Mouse (Mus musculus) liver, embryonic 14.5 days (tissue): ENCODE results near the gene Sik3. TPM values are rescaled to one million over a fixed set of nuclear protein-coding genes. Genes with fewer than 3 reads are reported as not detected.
A peak's percentile ranks its signal among the peaks of the same experiment; 100 is the strongest.

Experiments used
- ATAC-seq: fragments of 200-750 bp; cut with Nextera tagmentation; 2 replicates; pipeline ENCODE4 v1.8.0; 2017; ENCODE audit warnings: moderate number of reproducible peaks, mild to moderate bottlenecking, moderate library complexity; ENCODE audit not compliant: insufficient read depth
- DNase-seq, 3 experiments: peaks; one replicate each; pipeline ENCODE4 v3.0.0-alpha.2; 2012 to 2013; ENCODE audit warnings: low read depth in 3 of 3, low spot score in 3 of 3
- H3K27ac ChIP-seq: fragments of 300-500 bp; sonication (generic); 2 replicates; pipeline ENCODE4 v1.5.1; 2014; ENCODE audit warnings: moderate library complexity, mild to moderate bottlenecking, control low read depth, inconsistent platforms
- H3K27me3 ChIP-seq: fragments of 300-500 bp; sonication (generic); 2 replicates; pipeline ENCODE4 v1.6.1; 2014; ENCODE audit warnings: mild to moderate bottlenecking, low read length, moderate library complexity; ENCODE audit not compliant: control insufficient read depth, insufficient read depth
- H3K36me3 ChIP-seq: fragments of 300-500 bp; sonication (generic); replicated peaks from 2 replicates; pipeline ENCODE4 v1.6.1; 2014; ENCODE audit warnings: low read depth; ENCODE audit not compliant: control insufficient read depth, insufficient read depth
- H3K4me1 ChIP-seq, 2 experiments: fragments of 200-500 bp in 1 of 2; fragments of 300-500 bp in 1 of 2; sonication (generic) in 1 of 2; replicated peaks; 2 replicates each; pipeline ENCODE4 v1.6.1; 2012 to 2014; ENCODE audit warnings: antibody characterized with exemption in 1 of 2, inconsistent platforms in 1 of 2, low read length in 1 of 2; ENCODE audit not compliant: control insufficient read depth in 2 of 2, insufficient read depth in 2 of 2
- H3K4me2 ChIP-seq: fragments of 300-500 bp; sonication (generic); 2 replicates; pipeline ENCODE4 v1.6.1; 2014; ENCODE audit warnings: low read depth, mild to moderate bottlenecking, control low read depth, moderate library complexity
- H3K4me3 ChIP-seq, 2 experiments: fragments of 200-500 bp in 1 of 2; fragments of 300-500 bp in 1 of 2; sonication (generic) in 1 of 2; 2 replicates each; pipeline ENCODE4 v1.5.1; 2012 to 2014; ENCODE audit warnings: low read depth in 2 of 2, low read length in 2 of 2, mild to moderate bottlenecking in 2 of 2, control low read depth in 1 of 2, inconsistent platforms in 1 of 2, moderate library complexity in 1 of 2; ENCODE audit not compliant: insufficient read depth in 1 of 2
- H3K9ac ChIP-seq: fragments of 300-500 bp; sonication (generic); replicated peaks from 2 replicates; pipeline ENCODE4 v1.6.1; 2014; ENCODE audit warnings: mild to moderate bottlenecking, control low read depth, moderate library complexity
- H3K9me3 ChIP-seq: fragments of 300-500 bp; sonication (generic); 2 replicates; pipeline ENCODE4 v1.6.1; 2016; ENCODE audit warnings: low read length, mixed read lengths; ENCODE audit not compliant: control insufficient read depth
- CTCF ChIP-seq: IDR thresholded peaks from 2 replicates; pipeline ENCODE4 v1.5.1; 2016; ENCODE audit warnings: antibody characterized with exemption, low read depth, control low read depth
- EP300 ChIP-seq: IDR thresholded peaks from 2 replicates; pipeline ENCODE4 v1.6.1; 2016; ENCODE audit warnings: antibody characterized with exemption, low read depth
- WGBS: fragments of 180-500 bp; shearing (Covaris S2); extraction: QIAGEN DNeasy Blood & Tissue Kit; methylation state at CpG from one replicate; pipeline ENCODE4 v1.1.7; 2014; ENCODE audit not compliant: insufficient replicate concordance; 5-methylcytosine and 5-hydroxymethylcytosine counted together
- polyA plus RNA-seq, 2 experiments: library from polyadenylated mRNA; depleted of rRNA in 1 of 2; stranded (reverse) in 1 of 2; unstranded in 1 of 2; fragments of >200 nt; fragmentation: Nextera tagmentation in 1 of 2; extraction: Ambion mirVana in 1 of 2; gene quantifications; 2 replicates each; pipeline versions ENCODE4 v1.2.1 to v1.2.3; 2012 to 2014

Gene Sik3
- polyA plus RNA-seq, 2 experiments, result 2.1 to 3.0 TPM

DNA sequence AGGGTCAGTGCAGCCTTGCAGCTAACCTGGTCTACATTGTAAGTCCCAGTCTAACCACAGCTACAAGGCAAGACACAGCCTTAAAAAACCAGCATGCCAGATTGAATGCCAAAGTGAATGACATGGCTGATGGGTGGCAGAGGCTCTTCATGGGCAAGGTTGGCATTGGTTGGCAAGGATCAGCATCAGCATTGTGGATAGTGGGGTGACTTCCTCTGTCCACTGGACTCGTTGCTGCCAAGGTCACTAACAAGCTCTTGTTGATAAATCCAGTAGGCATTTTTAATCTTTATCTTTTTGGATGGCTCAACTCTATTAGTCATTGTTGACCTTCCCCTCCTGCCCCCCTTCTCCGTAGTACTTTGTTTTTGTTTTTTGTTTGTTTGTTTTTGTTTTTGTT lies 187.0 kb downstream of the Sik3 start:
- Histone ChIP-seq H3K4me1 (peaks cover 0 to 20% of the 10 kb centered on the region in 2 experiments; a peak in 2 of 4 replicates), H3K27ac (no peak overlapping the region), H3K4me2 (no peak overlapping the region), H3K4me3 (no peak overlapping the region), H3K27me3 (no peaks in the 10 kb centered on the region), H3K9ac (no peak overlapping the region), H3K9me3 (no peaks in the 10 kb centered on the region), H3K36me3 (no peaks in the 10 kb centered on the region)
- DNase-seq (no peak), ATAC-seq (no peak)
- 49% methylated on average over 2 of the region's 2 CpGs for WGBS
- TF ChIP-seq CTCF (no peak), EP300 (no peak)

DNA sequence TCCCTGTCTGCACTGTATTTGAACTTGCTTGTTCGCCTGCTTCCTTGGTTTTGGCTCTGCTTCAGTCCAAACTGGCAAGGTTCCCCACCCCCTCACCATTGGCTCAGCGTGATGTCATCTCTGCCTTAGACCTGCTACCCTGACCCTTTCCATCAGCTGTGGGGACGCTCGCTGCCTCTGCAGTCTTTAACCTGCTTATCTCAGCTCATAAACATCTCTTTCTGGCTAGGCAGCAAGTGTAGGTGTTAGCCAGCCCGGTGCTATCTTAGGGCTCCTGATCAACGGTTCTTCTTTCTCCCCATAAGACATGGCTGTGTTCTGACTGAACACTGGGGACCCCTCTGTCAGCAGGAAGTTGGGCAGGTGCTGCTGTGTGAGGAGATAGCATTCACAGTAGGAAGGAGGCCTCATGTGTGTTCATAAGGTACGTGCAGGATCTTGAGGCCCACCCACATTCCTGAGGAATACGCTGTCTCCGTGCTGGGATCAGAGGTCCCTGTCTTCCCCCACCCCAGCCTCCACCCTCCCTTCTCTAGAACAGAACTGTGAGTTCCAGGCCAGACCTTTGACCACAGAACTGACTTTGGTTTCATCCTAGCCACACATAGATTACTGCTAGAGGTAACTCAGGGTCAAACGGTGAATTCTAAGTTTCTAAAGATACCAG lies 194.3 kb downstream of the Sik3 start:
- DNase-seq, result no peak

GRCm38 (mm10) chr9:46207501-46207869 lies 194.9 kb downstream of the Sik3 start:
- Histone ChIP-seq H3K4me1 (peaks cover 8 to 23% of the 10 kb centered on the region in 2 experiments; a peak in 3 of 4 replicates), H3K9me3 (no peaks in the 10 kb centered on the region), H3K27ac (no peak overlapping the region), H3K27me3 (no peaks in the 10 kb centered on the region), H3K9ac (no peak overlapping the region), H3K4me3 (no peak overlapping the region), H3K36me3 (no peaks in the 10 kb centered on the region; the same call in 1 of the 2 replicates), H3K4me2 (no peak overlapping the region)
- no peak for TF ChIP-seq CTCF
- no peak for TF ChIP-seq EP300
- WGBS, result 72% methylated on average over 6 of the region's 6 CpGs
- DNase-seq (no peak), ATAC-seq (peak; percentile 6; the same call in 1 of the 2 replicates)

More for the DNA sequence above, 194.3 kb downstream of the Sik3 start:
- no peaks in the 10 kb centered on the region; the same call in 1 of the 2 replicates for H3K36me3 ChIP-seq
- TF ChIP-seq CTCF (no peak), EP300 (peak; percentile 78)
- 11% methylated on average over 10 of the region's 10 CpGs for WGBS
- H3K4me3 ChIP-seq, result no peak overlapping the region
- ATAC-seq, result peak; percentile 84
- H3K27me3 ChIP-seq, result no peaks in the 10 kb centered on the region
- no peak overlapping the region for H3K4me2 ChIP-seq
- H3K27ac ChIP-seq, result peak overlapping the region; percentile 32; the same call in 1 of the 2 replicates
- no peak overlapping the region for H3K9ac ChIP-seq
- H3K9me3 ChIP-seq, result no peaks in the 10 kb centered on the region
- peaks cover 8 to 28% of the 10 kb centered on the region in 2 experiments; a peak in 3 of 4 replicates for H3K4me1 ChIP-seq

GRCm38 (mm10) chr9:46208401-46208974 lies 195.9 kb downstream of the Sik3 start:
- no peak for ATAC-seq
- TF ChIP-seq CTCF, result no peak
- TF ChIP-seq EP300, result no peak
- Histone ChIP-seq H3K9ac (no peak overlapping the region), H3K4me1 (peaks cover 8 to 17% of the 10 kb centered on the region in 2 experiments; a peak in 3 of 4 replicates), H3K27me3 (no peaks in the 10 kb centered on the region), H3K9me3 (no peaks in the 10 kb centered on the region), H3K4me2 (no peak overlapping the region), H3K4me3 (no peak overlapping the region), H3K27ac (no peak overlapping the region), H3K36me3 (no peaks in the 10 kb centered on the region; the same call in 1 of the 2 replicates)
- no peak for DNase-seq
- WGBS, result 73% methylated on average over 13 of the region's 13 CpGs

GRCm38 (mm10) chr9:46210473-46210872 lies 197.9 kb downstream of the Sik3 start:
- DNase-seq, result no peak
- Histone ChIP-seq H3K4me3 (no peak overlapping the region), H3K9me3 (no peaks in the 10 kb centered on the region), H3K27ac (no peak overlapping the region), H3K36me3 (no peaks in the 10 kb centered on the region; the same call in 1 of the 2 replicates), H3K4me2 (no peak overlapping the region), H3K9ac (no peak overlapping the region), H3K4me1 (peaks cover 16 to 29% of the 10 kb centered on the region in 2 experiments), H3K27me3 (no peaks in the 10 kb centered on the region)
- no peak for ATAC-seq
- TF ChIP-seq EP300 (no peak), CTCF (no peak)
- 77% methylated on average over 12 of the region's 12 CpGs for WGBS
